Mouse (Mus musculus): ENCODE results near the gene Rnf114. TPM values are rescaled to one million over a fixed set of nuclear protein-coding genes. Genes with fewer than 3 reads are reported as not detected.
A peak's percentile ranks its signal among the peaks of the same experiment; 100 is the strongest.

The Rnf114 gene
- polyA plus RNA-seq, 2 experiments, result 23.9 to 25.8 TPM

GRCm38 (mm10) chr2:167514641-167515040 is 22.2 kb downstream of the Rnf114 start:
- Histone ChIP-seq H3K4me3 (ENCODE audit: insufficient read depth in 1 of 2, low read depth in 2 of 2, low read length in 2 of 2) (no peak overlapping the region), H3K27me3 (ENCODE audit: control insufficient read depth, insufficient read depth, low read length) (no peaks in the 10 kb centered on the region), H3K9ac (replicated peaks) (no peak overlapping the region), H3K36me3 (replicated peaks; ENCODE audit: control insufficient read depth, insufficient read depth, low read depth) (peaks cover 29% of the 10 kb centered on the region), H3K4me2 (ENCODE audit: low read depth) (no peak overlapping the region), H3K4me1 (replicated peaks; ENCODE audit: control insufficient read depth in 2 of 2, insufficient read depth in 2 of 2, low read length in 1 of 2) (peaks cover 8 to 12% of the 10 kb centered on the region in 2 experiments), H3K9me3 (ENCODE audit: control insufficient read depth, low read length) (no peaks in the 10 kb centered on the region), H3K27ac (no peak overlapping the region)
- WGBS (ENCODE audit: insufficient replicate concordance), result 82% methylated on average over 4 of the region's 4 CpGs
- TF ChIP-seq CTCF (IDR thresholded peaks at IDR 0.05; ENCODE audit: low read depth) (no peak), EP300 (IDR thresholded peaks at IDR 0.05; ENCODE audit: low read depth) (no peak)
- ATAC-seq (ENCODE audit: insufficient read depth) (no peak), DNase-seq (ENCODE audit: low read depth in 3 of 3, low spot score in 3 of 3) (no peak)

- no peak for TF ChIP-seq EP300 (IDR thresholded peaks at IDR 0.05; ENCODE audit: low read depth)
- TF ChIP-seq CTCF (IDR thresholded peaks at IDR 0.05; ENCODE audit: low read depth), result no peak
- ATAC-seq (ENCODE audit: insufficient read depth), result no peak
- H3K4me3 ChIP-seq (ENCODE audit: insufficient read depth in 1 of 2, low read depth in 2 of 2, low read length in 2 of 2), result no peak overlapping the region
- no peak overlapping the region for H3K4me2 ChIP-seq (ENCODE audit: low read depth)
- no peak overlapping the region for H3K27ac ChIP-seq
- peaks cover 29% of the 10 kb centered on the region for H3K36me3 ChIP-seq (replicated peaks; ENCODE audit: control insufficient read depth, insufficient read depth, low read depth)
- no peak overlapping the region for H3K9ac ChIP-seq (replicated peaks)
- WGBS (ENCODE audit: insufficient replicate concordance), result 66% methylated on average over 5 of the region's 5 CpGs
- H3K4me1 ChIP-seq (replicated peaks; ENCODE audit: control insufficient read depth in 2 of 2, insufficient read depth in 2 of 2, low read length in 1 of 2), result peaks cover 0 to 4% of the 10 kb centered on the region in 2 experiments; a peak in 3 of 4 replicates
- no peaks in the 10 kb centered on the region for H3K9me3 ChIP-seq (ENCODE audit: control insufficient read depth, low read length)
- H3K27me3 ChIP-seq (ENCODE audit: control insufficient read depth, insufficient read depth, low read length), result no peaks in the 10 kb centered on the region
- DNase-seq (ENCODE audit: low read depth in 3 of 3, low spot score in 3 of 3), result no peak
These were observed 23.2 kb downstream of the Rnf114 start for GRCm38 (mm10) chr2:167515688-167516087.

GRCm38 (mm10) chr2:167519606-167520252 is 27.3 kb downstream of the Rnf114 start:
- peaks cover 8% of the 10 kb centered on the region; the same call in 1 of the 2 replicates for H3K36me3 ChIP-seq (replicated peaks; ENCODE audit: control insufficient read depth, insufficient read depth, low read depth)
- no peak overlapping the region for H3K4me2 ChIP-seq (ENCODE audit: low read depth)
- H3K27ac ChIP-seq, result no peak overlapping the region
- no peaks in the 10 kb centered on the region for H3K4me1 ChIP-seq (replicated peaks; ENCODE audit: control insufficient read depth in 2 of 2, insufficient read depth in 2 of 2, low read length in 1 of 2)
- H3K9ac ChIP-seq (replicated peaks), result no peak overlapping the region
- ATAC-seq (ENCODE audit: insufficient read depth), result no peak
- H3K9me3 ChIP-seq (ENCODE audit: control insufficient read depth, low read length), result no peaks in the 10 kb centered on the region
- no peaks in the 10 kb centered on the region for H3K27me3 ChIP-seq (ENCODE audit: control insufficient read depth, insufficient read depth, low read length)
- no peak for DNase-seq (ENCODE audit: low read depth in 3 of 3, low spot score in 3 of 3)
- no peak overlapping the region for H3K4me3 ChIP-seq (ENCODE audit: insufficient read depth in 1 of 2, low read depth in 2 of 2, low read length in 2 of 2)
- WGBS (ENCODE audit: insufficient replicate concordance), result 62% methylated on average over 5 of the region's 5 CpGs
- TF ChIP-seq CTCF (IDR thresholded peaks at IDR 0.05; ENCODE audit: low read depth) (peak; percentile 65), EP300 (IDR thresholded peaks at IDR 0.05; ENCODE audit: low read depth) (no peak)

- TF ChIP-seq EP300 (IDR thresholded peaks at IDR 0.05; ENCODE audit: low read depth), result no peak
- peak; percentile 72 for TF ChIP-seq CTCF (IDR thresholded peaks at IDR 0.05; ENCODE audit: low read depth)
- no peaks in the 10 kb centered on the region for H3K9me3 ChIP-seq (ENCODE audit: control insufficient read depth, low read length)
- no peak overlapping the region for H3K27ac ChIP-seq
- no peak overlapping the region for H3K4me2 ChIP-seq (ENCODE audit: low read depth)
- ATAC-seq (ENCODE audit: insufficient read depth) (peak; percentile 50; the same call in 1 of the 2 replicates), DNase-seq (ENCODE audit: low read depth in 3 of 3, low spot score in 3 of 3) (no peak)
- WGBS (ENCODE audit: insufficient replicate concordance), result 15% methylated on average over 5 of the region's 5 CpGs
- H3K4me3 ChIP-seq (ENCODE audit: insufficient read depth in 1 of 2, low read depth in 2 of 2, low read length in 2 of 2), result no peak overlapping the region
- no peaks in the 10 kb centered on the region for H3K27me3 ChIP-seq (ENCODE audit: control insufficient read depth, insufficient read depth, low read length)
- no peaks in the 10 kb centered on the region for H3K36me3 ChIP-seq (replicated peaks; ENCODE audit: control insufficient read depth, insufficient read depth, low read depth)
- H3K4me1 ChIP-seq (replicated peaks; ENCODE audit: control insufficient read depth in 2 of 2, insufficient read depth in 2 of 2, low read length in 1 of 2), result 0 out of 4 replicates have a peak, but pooled peaks cover 0 to 2% of the 10 kb centered on the region in 2 experiments
- H3K9ac ChIP-seq (replicated peaks), result no peak overlapping the region
These were observed 35.8 kb downstream of the Rnf114 start for GRCm38 (mm10) chr2:167528278-167528677.

GRCm38 (mm10) chr2:167529935-167530513 is 37.6 kb downstream of the Rnf114 start:
- WGBS (ENCODE audit: insufficient replicate concordance), result 50% methylated on average over 5 of the region's 5 CpGs
- Histone ChIP-seq H3K36me3 (replicated peaks; ENCODE audit: control insufficient read depth, insufficient read depth, low read depth) (no peaks in the 10 kb centered on the region), H3K9ac (replicated peaks) (no peak overlapping the region), H3K9me3 (ENCODE audit: control insufficient read depth, low read length) (no peaks in the 10 kb centered on the region), H3K4me3 (ENCODE audit: insufficient read depth in 1 of 2, low read depth in 2 of 2, low read length in 2 of 2) (no peak overlapping the region), H3K4me1 (replicated peaks; ENCODE audit: control insufficient read depth in 2 of 2, insufficient read depth in 2 of 2, low read length in 1 of 2) (0 out of 4 replicates have a peak, but pooled peaks cover 0 to 2% of the 10 kb centered on the region in 2 experiments), H3K27me3 (ENCODE audit: control insufficient read depth, insufficient read depth, low read length) (no peaks in the 10 kb centered on the region; the same call in 1 of the 2 replicates), H3K27ac (no peak overlapping the region), H3K4me2 (ENCODE audit: low read depth) (no peak overlapping the region)
- ATAC-seq (ENCODE audit: insufficient read depth) (no peak), DNase-seq (ENCODE audit: low read depth in 3 of 3, low spot score in 3 of 3) (no peak)
- no peak for TF ChIP-seq CTCF (IDR thresholded peaks at IDR 0.05; ENCODE audit: low read depth)
- TF ChIP-seq EP300 (IDR thresholded peaks at IDR 0.05; ENCODE audit: low read depth), result no peak
